Mouse (Mus musculus): Measurements from ENCODE around the gene Sgms1. TPM values are rescaled to one million over a fixed set of nuclear protein-coding genes. Genes with fewer than 3 reads are reported as not detected.
"Not testable (repeated sequence)": the region's sequence is repeated elsewhere in the genome, so short reads cannot be mapped to it uniquely, and the experiment has no call there.

Gene Sgms1
- polyA plus RNA-seq, 1 experiment from 2014 or later = 31.8 TPM

- Histone ChIP-seq H3K27ac (no peak overlapping the region), H3K36me3 (peaks cover 29% of the 10 kb centered on the region), H3K9ac (no peak overlapping the region), H3K9me3 (replicated peaks) (no peaks in the 10 kb centered on the region), H3K4me2 (no peak overlapping the region), H3K27me3 (replicated peaks) (no peaks in the 10 kb centered on the region), H3K4me1 (peaks cover 18% of the 10 kb centered on the region), H3K4me3 (no peak overlapping the region)
- WGBS (ENCODE audit: insufficient replicate concordance) = 56% methylated on average over 6 of the region's 6 CpGs
- no peak for ATAC-seq
Observed at GRCm38 (mm10) chr19:32152529-32152928, 237.0 kb downstream of the Sgms1 start.

GRCm38 (mm10) chr19:32148710-32149109 is 240.8 kb downstream of the Sgms1 start:
- H3K27me3 ChIP-seq (replicated peaks) = no peaks in the 10 kb centered on the region
- H3K4me3 ChIP-seq = no peak overlapping the region
- no peak overlapping the region for H3K4me2 ChIP-seq
- no peak for ATAC-seq
- WGBS (ENCODE audit: insufficient replicate concordance) = 61% methylated on average over 5 of the region's 5 CpGs
- no peak overlapping the region for H3K27ac ChIP-seq
- no peak overlapping the region for H3K9ac ChIP-seq
- peaks cover 9% of the 10 kb centered on the region for H3K36me3 ChIP-seq
- no peaks in the 10 kb centered on the region for H3K9me3 ChIP-seq (replicated peaks)
- H3K4me1 ChIP-seq = peaks cover 4% of the 10 kb centered on the region; the same call in 1 of the 2 replicates

- Histone ChIP-seq H3K4me3 (no peak overlapping the region), H3K27ac (no peak overlapping the region), H3K27me3 (replicated peaks) (no peaks in the 10 kb centered on the region), H3K4me2 (no peak overlapping the region), H3K9ac (no peak overlapping the region), H3K4me1 (peaks cover 35% of the 10 kb centered on the region), H3K36me3 (peaks cover 37% of the 10 kb centered on the region), H3K9me3 (replicated peaks) (no peaks in the 10 kb centered on the region)
- ATAC-seq = no peak
- 84% methylated on average over 6 of the region's 6 CpGs for WGBS (ENCODE audit: insufficient replicate concordance)
Observed at GRCm38 (mm10) chr19:32142383-32142782, 247.1 kb downstream of the Sgms1 start.

GRCm38 (mm10) chr19:32138361-32139088 is 251.0 kb downstream of the Sgms1 start:
- H3K27ac ChIP-seq = no peak overlapping the region
- no peaks in the 10 kb centered on the region for H3K9me3 ChIP-seq (replicated peaks)
- peak overlapping the region; percentile 22; the same call in 1 of the 2 replicates for H3K4me2 ChIP-seq
- H3K4me1 ChIP-seq = peaks cover 35% of the 10 kb centered on the region
- peaks cover 52% of the 10 kb centered on the region for H3K36me3 ChIP-seq
- WGBS (ENCODE audit: insufficient replicate concordance) = 16% methylated on average over 14 of the region's 14 CpGs
- no peaks in the 10 kb centered on the region for H3K27me3 ChIP-seq (replicated peaks)
- H3K4me3 ChIP-seq = no peak overlapping the region
- H3K9ac ChIP-seq = no peak overlapping the region
- ATAC-seq = peak; percentile 65

- Histone ChIP-seq H3K27me3 (replicated peaks) (no peaks in the 10 kb centered on the region), H3K4me2 (no peak overlapping the region), H3K27ac (no peak overlapping the region), H3K4me3 (no peak overlapping the region), H3K9me3 (replicated peaks) (no peaks in the 10 kb centered on the region), H3K36me3 (peaks cover 45% of the 10 kb centered on the region), H3K9ac (no peak overlapping the region), H3K4me1 (peaks cover 30% of the 10 kb centered on the region)
- ATAC-seq = no peak
- 62% methylated on average over 5 of the region's 5 CpGs for WGBS (ENCODE audit: insufficient replicate concordance)
Observed at GRCm38 (mm10) chr19:32137904-32138303, 251.6 kb downstream of the Sgms1 start.

GRCm38 (mm10) chr19:32136888-32137625 is 252.5 kb downstream of the Sgms1 start:
- ATAC-seq = no peak
- no peaks in the 10 kb centered on the region for H3K27me3 ChIP-seq (replicated peaks)
- H3K4me1 ChIP-seq = peaks cover 24% of the 10 kb centered on the region
- no peak overlapping the region for H3K27ac ChIP-seq
- peaks cover 42% of the 10 kb centered on the region for H3K36me3 ChIP-seq
- no peak overlapping the region for H3K9ac ChIP-seq
- H3K4me3 ChIP-seq = no peak overlapping the region
- H3K9me3 ChIP-seq (replicated peaks) = no peaks in the 10 kb centered on the region
- WGBS (ENCODE audit: insufficient replicate concordance) = 73% methylated on average over 4 of the region's 4 CpGs
- no peak overlapping the region for H3K4me2 ChIP-seq

GRCm38 (mm10) chr19:32131707-32132488 is 257.6 kb downstream of the Sgms1 start:
- H3K27ac ChIP-seq; H3K4me2 ChIP-seq; H3K4me1 ChIP-seq; H3K9ac ChIP-seq; H3K4me3 ChIP-seq; H3K27me3 ChIP-seq (replicated peaks); H3K9me3 ChIP-seq (replicated peaks): not testable (repeated sequence)
- peak; percentile 32; the same call in 1 of the 2 replicates for ATAC-seq
- 83% methylated on average over 15 of the region's 17 CpGs for WGBS (ENCODE audit: insufficient replicate concordance)
- H3K36me3 ChIP-seq = peaks cover 52% of the 10 kb centered on the region

- ATAC-seq = no peak
- Histone ChIP-seq H3K4me3 (no peak overlapping the region), H3K4me2 (no peak overlapping the region), H3K4me1 (no peaks in the 10 kb centered on the region), H3K9me3 (replicated peaks) (no peaks in the 10 kb centered on the region), H3K9ac (no peak overlapping the region), H3K27me3 (replicated peaks) (no peaks in the 10 kb centered on the region), H3K36me3 (peaks cover 65% of the 10 kb centered on the region), H3K27ac (no peak overlapping the region)
- 72% methylated on average over 8 of the region's 8 CpGs for WGBS (ENCODE audit: insufficient replicate concordance)
Observed at GRCm38 (mm10) chr19:32129281-32129680, 260.2 kb downstream of the Sgms1 start.

GRCm38 (mm10) chr19:32127180-32127850 is 262.2 kb downstream of the Sgms1 start:
- ATAC-seq = 0 out of 2 replicates have a peak, but pooled peaks have one; percentile 61

GRCm38 (mm10) chr19:32124155-32124554 is 265.4 kb downstream of the Sgms1 start:
- Histone ChIP-seq H3K9ac (no peak overlapping the region), H3K9me3 (replicated peaks) (no peaks in the 10 kb centered on the region), H3K4me3 (no peak overlapping the region), H3K36me3 (peaks cover 65% of the 10 kb centered on the region), H3K4me1 (no peaks in the 10 kb centered on the region), H3K27ac (no peak overlapping the region), H3K27me3 (replicated peaks) (no peaks in the 10 kb centered on the region), H3K4me2 (no peak overlapping the region)
- no peak for ATAC-seq
- WGBS (ENCODE audit: insufficient replicate concordance) = 90% methylated on average over 9 of the region's 9 CpGs

More at GRCm38 (mm10) chr19:32127180-32127850, 262.2 kb downstream of the Sgms1 start:
- Histone ChIP-seq H3K36me3 (peaks cover 69% of the 10 kb centered on the region), H3K27ac (no peak overlapping the region), H3K9ac (no peak overlapping the region), H3K27me3 (replicated peaks) (no peaks in the 10 kb centered on the region), H3K4me3 (no peak overlapping the region), H3K4me2 (no peak overlapping the region), H3K9me3 (replicated peaks) (no peaks in the 10 kb centered on the region), H3K4me1 (no peaks in the 10 kb centered on the region)
- WGBS (ENCODE audit: insufficient replicate concordance) = 70% methylated on average over 10 of the region's 10 CpGs

GRCm38 (mm10) chr19:32123196-32123595 is 266.3 kb downstream of the Sgms1 start:
- peaks cover 56% of the 10 kb centered on the region for H3K36me3 ChIP-seq
- no peak overlapping the region for H3K4me3 ChIP-seq
- no peaks in the 10 kb centered on the region for H3K9me3 ChIP-seq (replicated peaks)
- no peaks in the 10 kb centered on the region for H3K4me1 ChIP-seq
- no peak for ATAC-seq
- no peak overlapping the region for H3K4me2 ChIP-seq
- no peaks in the 10 kb centered on the region for H3K27me3 ChIP-seq (replicated peaks)
- H3K27ac ChIP-seq = no peak overlapping the region
- WGBS (ENCODE audit: insufficient replicate concordance) = 88% methylated on average over 5 of the region's 5 CpGs
- H3K9ac ChIP-seq = no peak overlapping the region

Measured in liver, embryonic 12.5 days (tissue).